In genomic region chr7:65469666-65470065, GRCm38 (mm10) we compare ENCODE assay signal across 8 mouse cellular contexts. TPM values are rescaled to one million over a fixed set of nuclear protein-coding genes. Genes with fewer than 3 reads are reported as not detected.
A peak's percentile ranks its signal among the peaks of the same experiment; 100 is the strongest.
DNase-seq lines count a peak whose midpoint lies in the region; ATAC-seq lines count a peak whose summit lies in the region.

No protein-coding gene starts in this region.

- peak overlapping the region; percentile 1; the same call in 1 of the 2 replicates for H3K27ac ChIP-seq in kidney, embryonic 14.5 days (ENCODE audit: low read depth, low read length)
- H3K27ac ChIP-seq in limb, embryonic 11.5 days (replicated peaks; ENCODE audit: low read depth, low read length): no peak overlapping the region
- peak overlapping the region; percentile 77 for H3K27ac ChIP-seq in stomach, embryonic 15.5 days

- 3% methylated on average over 6 of the region's 6 CpGs for WGBS in kidney, embryonic 14.5 days
- WGBS in limb, embryonic 11.5 days: 10% methylated on average over 6 of the region's 6 CpGs
- WGBS in stomach, embryonic 15.5 days: 6% methylated on average over 6 of the region's 6 CpGs

- H3K4me1 ChIP-seq in kidney, embryonic 14.5 days (ENCODE audit: control insufficient read depth, insufficient read depth, low read length): peaks cover 9% of the 10 kb centered on the region
- H3K4me1 ChIP-seq in limb, embryonic 11.5 days (ENCODE audit: control insufficient read depth, insufficient read depth, low read length): peaks cover 9% of the 10 kb centered on the region; the same call in 1 of the 2 replicates
- H3K4me1 ChIP-seq in stomach, embryonic 15.5 days: peaks cover 14% of the 10 kb centered on the region

- H3K27me3 ChIP-seq in kidney, embryonic 14.5 days (ENCODE audit: control insufficient read depth, insufficient read depth, low read length): no peaks in the 10 kb centered on the region
- no peaks in the 10 kb centered on the region for H3K27me3 ChIP-seq in limb, embryonic 11.5 days (ENCODE audit: control insufficient read depth, insufficient read depth, low read length)
- H3K27me3 ChIP-seq in stomach, embryonic 15.5 days (replicated peaks): no peaks in the 10 kb centered on the region

- H3K9ac ChIP-seq in kidney, embryonic 14.5 days (ENCODE audit: low read depth, low read length): no peak overlapping the region
- H3K9ac ChIP-seq in limb, embryonic 11.5 days (ENCODE audit: low read length): no peak overlapping the region
- no peak overlapping the region for H3K9ac ChIP-seq in stomach, embryonic 15.5 days

- no peak for DNase-seq in kidney, adult 8-10 months
- peak; percentile 21 for DNase-seq in embryo, embryonic 10 days (ENCODE audit: low spot score)
- DNase-seq in limb, embryonic 11.5 days (ENCODE audit: low spot score): peak; percentile 32
- DNase-seq in retina, postnatal 1 day: no peak
- no peak for DNase-seq in T-cell, adult 2 months (ENCODE audit: low spot score)
- DNase-seq in layer of hippocampus, adult 11-12 months (ENCODE audit: low spot score): no peak

- H3K4me3 ChIP-seq in kidney, embryonic 14.5 days (ENCODE audit: low read length): no peak overlapping the region
- H3K4me3 ChIP-seq in limb, embryonic 11.5 days (ENCODE audit: low read depth, low read length): no peak overlapping the region
- H3K4me3 ChIP-seq in stomach, embryonic 15.5 days (replicated peaks): no peak overlapping the region

- H3K4me2 ChIP-seq in kidney, embryonic 14.5 days (replicated peaks; ENCODE audit: low read depth, low read length): no peak overlapping the region
- no peak overlapping the region for H3K4me2 ChIP-seq in limb, embryonic 11.5 days (ENCODE audit: low read depth, severe bottlenecking)
- 0 out of 2 replicates have a peak overlapping the region, but pooled peaks have one; percentile 8 for H3K4me2 ChIP-seq in stomach, embryonic 15.5 days

- ATAC-seq in kidney, embryonic 14.5 days (ENCODE audit: low FRiP score, low TSS enrichment): no peak; the same call in 1 of the 2 replicates
- ATAC-seq in limb, embryonic 11.5 days (ENCODE audit: insufficient number of reproducible peaks, low FRiP score, low TSS enrichment, low read depth): no peak
- peak; percentile 87 for ATAC-seq in stomach, embryonic 15.5 days (ENCODE audit: insufficient read depth, low FRiP score, low read depth)

- no peaks in the 10 kb centered on the region for H3K36me3 ChIP-seq in kidney, embryonic 14.5 days (ENCODE audit: control insufficient read depth, insufficient read depth, low read length)
- no peaks in the 10 kb centered on the region for H3K36me3 ChIP-seq in limb, embryonic 11.5 days (ENCODE audit: control insufficient read depth, insufficient read depth, low read length)
- H3K36me3 ChIP-seq in stomach, embryonic 15.5 days: no peaks in the 10 kb centered on the region

- H3K9me3 ChIP-seq in kidney, embryonic 14.5 days (ENCODE audit: control insufficient read depth, low read length): no peaks in the 10 kb centered on the region
- no peaks in the 10 kb centered on the region for H3K9me3 ChIP-seq in limb, embryonic 11.5 days (ENCODE audit: control insufficient read depth, low read length)
- H3K9me3 ChIP-seq in stomach, embryonic 15.5 days: no peaks in the 10 kb centered on the region

RNA-seq across cellular contexts. Expression of gene Tjp1, which starts 57.9 kb away (rescaled TPM):
- polyA plus RNA-seq in kidney, embryonic 14.5 days (2014; fragmentation: Nextera tagmentation; extraction: Ambion mirVana): 18.9 and 21.3 TPM in 2 replicates
- 19.1 and 23.9 TPM in 2 replicates for polyA plus RNA-seq in limb, embryonic 11.5 days (2014; fragmentation: Nextera tagmentation; extraction: Ambion mirVana)
- polyA plus RNA-seq in stomach, embryonic 15.5 days (2015; fragmentation: Nextera tagmentation; extraction: Ambion mirVana): 23.1 and 26.4 TPM in 2 replicates

Comparison
In these comparisons a context has a peak if more than half of its experiments do, and no peak if none do; other contexts are left out.
1. DNase-seq: peak in embryo, embryonic 10 days (single experiment) and limb, embryonic 11.5 days (single experiment); none in kidney, adult 8-10 months (0 of 2), retina, postnatal 1 day (single experiment), T-cell, adult 2 months (single experiment) and layer of hippocampus, adult 11-12 months (single experiment).